Mouse (Mus musculus): ENCODE measurements around the gene Nuak1. TPM values are rescaled to one million over a fixed set of nuclear protein-coding genes. Genes with fewer than 3 reads are reported as not detected.

Gene Nuak1
- total and polyA plus RNA-seq, 2 experiments = 0.65 to 1.4 TPM

GRCm38 (mm10) chr10:84400037-84400681 is 40.2 kb downstream of the Nuak1 start:
- H3K4me1 ChIP-seq (ENCODE audit: control insufficient read depth, insufficient read depth, low read length) = peaks cover 5% of the 10 kb centered on the region; the same call in 1 of the 2 replicates
- 90% methylated on average over 7 of the region's 7 CpGs for WGBS
- no peak for DNase-seq (ENCODE audit: extremely low read depth, low read depth, low spot score)
- no peak overlapping the region for H3K4me3 ChIP-seq (ENCODE audit: insufficient read depth, low read depth, low read length)
- H3K9ac ChIP-seq (ENCODE audit: low read depth, low read length) = no peak overlapping the region
- no peak overlapping the region for H3K27ac ChIP-seq (replicated peaks; ENCODE audit: insufficient read depth, low read depth, low read length)
- no peaks in the 10 kb centered on the region for H3K27me3 ChIP-seq (ENCODE audit: control insufficient read depth, insufficient read depth, low read length)
- no peaks in the 10 kb centered on the region for H3K36me3 ChIP-seq (ENCODE audit: control insufficient read depth, insufficient read depth, low read length)
- no peak for TF ChIP-seq POLR2A (IDR thresholded peaks at IDR 0.05; ENCODE audit: extremely low read depth, insufficient read depth, low read length)
- TF ChIP-seq CTCF (IDR thresholded peaks at IDR 0.05; ENCODE audit: low read depth, low read length) = no peak
- H3K79me2 ChIP-seq (ENCODE audit: control insufficient read depth, insufficient read depth, low read length) = no peaks in the 10 kb centered on the region

DNA sequence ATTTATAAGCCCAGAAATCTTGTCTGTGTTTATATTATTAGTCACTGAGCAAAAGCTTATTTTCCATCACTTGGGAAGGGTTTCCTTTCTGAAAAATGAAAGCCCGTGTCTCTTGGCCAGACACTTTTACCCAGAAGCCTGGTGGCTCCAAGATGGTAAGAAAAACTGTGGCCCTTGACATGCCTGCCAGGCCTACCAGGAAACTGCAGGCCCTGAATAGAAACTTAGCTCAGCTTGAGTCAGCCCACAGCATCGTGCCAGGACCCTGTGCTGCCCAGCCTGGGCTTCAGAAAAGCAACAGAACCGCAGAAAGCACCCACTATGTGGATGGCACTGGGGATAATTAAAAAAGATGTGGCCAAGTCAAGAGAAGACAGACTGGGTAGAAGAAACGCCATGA is 43.1 kb downstream of the Nuak1 start:
- TF ChIP-seq CTCF (IDR thresholded peaks at IDR 0.05; ENCODE audit: low read depth, low read length) (no peak), POLR2A (IDR thresholded peaks at IDR 0.05; ENCODE audit: extremely low read depth, insufficient read depth, low read length) (no peak)
- no peaks in the 10 kb centered on the region for H3K79me2 ChIP-seq (ENCODE audit: control insufficient read depth, insufficient read depth, low read length)
- H3K9ac ChIP-seq (ENCODE audit: low read depth, low read length) = no peak overlapping the region
- H3K27ac ChIP-seq (replicated peaks; ENCODE audit: insufficient read depth, low read depth, low read length) = no peak overlapping the region
- DNase-seq (ENCODE audit: extremely low read depth, low read depth, low spot score) = no peak
- H3K4me3 ChIP-seq (ENCODE audit: insufficient read depth, low read depth, low read length) = no peak overlapping the region
- no peaks in the 10 kb centered on the region for H3K27me3 ChIP-seq (ENCODE audit: control insufficient read depth, insufficient read depth, low read length)
- WGBS = 74% methylated on average over 4 of the region's 4 CpGs
- H3K36me3 ChIP-seq (ENCODE audit: control insufficient read depth, insufficient read depth, low read length) = no peaks in the 10 kb centered on the region
- peaks cover 2% of the 10 kb centered on the region; the same call in 1 of the 2 replicates for H3K4me1 ChIP-seq (ENCODE audit: control insufficient read depth, insufficient read depth, low read length)

DNA sequence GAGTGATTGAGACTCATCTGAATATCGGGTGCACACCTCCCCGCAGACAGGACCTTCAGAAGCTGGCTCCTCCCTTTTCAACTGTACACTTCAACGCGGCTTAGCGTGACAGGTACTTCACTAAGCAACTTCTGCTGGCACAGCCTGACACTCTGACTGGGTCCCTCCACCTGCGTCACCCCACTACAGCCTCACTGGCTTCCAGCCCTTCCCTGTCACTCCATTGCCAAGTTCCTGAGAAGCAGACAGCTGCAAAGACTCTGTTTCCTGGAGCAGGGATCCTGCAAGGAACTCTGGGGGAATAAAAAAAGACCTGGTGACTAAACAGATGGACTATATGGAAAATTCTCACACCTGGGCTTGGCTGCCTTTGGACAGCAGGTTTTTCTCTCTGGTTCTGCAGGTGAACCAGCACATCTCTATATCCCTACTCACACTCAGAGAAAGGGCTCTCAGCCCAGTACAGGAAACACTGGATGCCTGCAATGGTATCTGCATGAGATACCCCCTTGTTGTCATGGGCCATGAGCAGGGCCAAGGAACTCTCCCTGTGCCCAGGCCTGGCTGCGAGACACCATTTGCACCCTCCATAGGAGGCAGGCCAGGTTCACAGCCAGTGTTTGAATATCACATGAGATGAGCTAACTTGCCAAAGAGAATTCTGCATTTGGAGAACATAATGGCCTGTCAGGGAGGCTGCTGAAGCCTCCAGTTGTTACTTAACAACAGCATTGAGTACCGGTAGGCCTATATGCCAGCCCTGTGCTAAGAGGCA is 44.3 kb downstream of the Nuak1 start:
- Histone ChIP-seq H3K36me3 (ENCODE audit: control insufficient read depth, insufficient read depth, low read length) (no peaks in the 10 kb centered on the region), H3K27ac (replicated peaks; ENCODE audit: insufficient read depth, low read depth, low read length) (no peak overlapping the region), H3K27me3 (ENCODE audit: control insufficient read depth, insufficient read depth, low read length) (no peaks in the 10 kb centered on the region), H3K4me1 (ENCODE audit: control insufficient read depth, insufficient read depth, low read length) (no peaks in the 10 kb centered on the region), H3K9ac (ENCODE audit: low read depth, low read length) (no peak overlapping the region), H3K79me2 (ENCODE audit: control insufficient read depth, insufficient read depth, low read length) (no peaks in the 10 kb centered on the region), H3K4me3 (ENCODE audit: insufficient read depth, low read depth, low read length) (no peak overlapping the region)
- no peak for DNase-seq (ENCODE audit: extremely low read depth, low read depth, low spot score)
- 86% methylated on average over 8 of the region's 8 CpGs for WGBS
- no peak for TF ChIP-seq CTCF (IDR thresholded peaks at IDR 0.05; ENCODE audit: low read depth, low read length)
- no peak for TF ChIP-seq POLR2A (IDR thresholded peaks at IDR 0.05; ENCODE audit: extremely low read depth, insufficient read depth, low read length)

GRCm38 (mm10) chr10:84395259-84395658 is 45.1 kb downstream of the Nuak1 start:
- DNase-seq (ENCODE audit: extremely low read depth, low read depth, low spot score) = no peak
- TF ChIP-seq CTCF (IDR thresholded peaks at IDR 0.05; ENCODE audit: low read depth, low read length) (no peak), POLR2A (IDR thresholded peaks at IDR 0.05; ENCODE audit: extremely low read depth, insufficient read depth, low read length) (no peak)
- WGBS = 86% methylated on average over 5 of the region's 5 CpGs
- H3K4me1 ChIP-seq (ENCODE audit: control insufficient read depth, insufficient read depth, low read length) = no peaks in the 10 kb centered on the region
- H3K79me2 ChIP-seq (ENCODE audit: control insufficient read depth, insufficient read depth, low read length) = no peaks in the 10 kb centered on the region
- H3K9ac ChIP-seq (ENCODE audit: low read depth, low read length) = no peak overlapping the region
- H3K4me3 ChIP-seq (ENCODE audit: insufficient read depth, low read depth, low read length) = no peak overlapping the region
- no peak overlapping the region for H3K27ac ChIP-seq (replicated peaks; ENCODE audit: insufficient read depth, low read depth, low read length)
- no peaks in the 10 kb centered on the region for H3K36me3 ChIP-seq (ENCODE audit: control insufficient read depth, insufficient read depth, low read length)
- H3K27me3 ChIP-seq (ENCODE audit: control insufficient read depth, insufficient read depth, low read length) = no peaks in the 10 kb centered on the region

GRCm38 (mm10) chr10:84393881-84394280 is 46.5 kb downstream of the Nuak1 start:
- H3K27ac ChIP-seq (replicated peaks; ENCODE audit: insufficient read depth, low read depth, low read length) = no peak overlapping the region
- H3K9ac ChIP-seq (ENCODE audit: low read depth, low read length) = no peak overlapping the region
- no peaks in the 10 kb centered on the region for H3K4me1 ChIP-seq (ENCODE audit: control insufficient read depth, insufficient read depth, low read length)
- 86% methylated on average over 12 of the region's 12 CpGs for WGBS
- no peaks in the 10 kb centered on the region for H3K27me3 ChIP-seq (ENCODE audit: control insufficient read depth, insufficient read depth, low read length)
- H3K36me3 ChIP-seq (ENCODE audit: control insufficient read depth, insufficient read depth, low read length) = no peaks in the 10 kb centered on the region
- TF ChIP-seq POLR2A (IDR thresholded peaks at IDR 0.05; ENCODE audit: extremely low read depth, insufficient read depth, low read length) (no peak), CTCF (IDR thresholded peaks at IDR 0.05; ENCODE audit: low read depth, low read length) (no peak)
- no peak overlapping the region for H3K4me3 ChIP-seq (ENCODE audit: insufficient read depth, low read depth, low read length)
- no peak for DNase-seq (ENCODE audit: extremely low read depth, low read depth, low spot score)
- no peaks in the 10 kb centered on the region for H3K79me2 ChIP-seq (ENCODE audit: control insufficient read depth, insufficient read depth, low read length)

GRCm38 (mm10) chr10:84393405-84393804 is 47.0 kb downstream of the Nuak1 start:
- Histone ChIP-seq H3K36me3 (ENCODE audit: control insufficient read depth, insufficient read depth, low read length) (no peaks in the 10 kb centered on the region), H3K79me2 (ENCODE audit: control insufficient read depth, insufficient read depth, low read length) (no peaks in the 10 kb centered on the region), H3K27me3 (ENCODE audit: control insufficient read depth, insufficient read depth, low read length) (no peaks in the 10 kb centered on the region), H3K4me1 (ENCODE audit: control insufficient read depth, insufficient read depth, low read length) (no peaks in the 10 kb centered on the region), H3K9ac (ENCODE audit: low read depth, low read length) (no peak overlapping the region), H3K4me3 (ENCODE audit: insufficient read depth, low read depth, low read length) (no peak overlapping the region), H3K27ac (replicated peaks; ENCODE audit: insufficient read depth, low read depth, low read length) (no peak overlapping the region)
- whole genome bisulfite sequencing = 87% methylated on average over 9 of the region's 9 CpGs
- TF ChIP-seq POLR2A (IDR thresholded peaks at IDR 0.05; ENCODE audit: extremely low read depth, insufficient read depth, low read length) (no peak), CTCF (IDR thresholded peaks at IDR 0.05; ENCODE audit: low read depth, low read length) (no peak)
- no peak for DNase-seq (ENCODE audit: extremely low read depth, low read depth, low spot score)

All from liver, adult 2 months (tissue).